Mouse (Mus musculus): ENCODE data around the gene Tdo2.

DNA sequence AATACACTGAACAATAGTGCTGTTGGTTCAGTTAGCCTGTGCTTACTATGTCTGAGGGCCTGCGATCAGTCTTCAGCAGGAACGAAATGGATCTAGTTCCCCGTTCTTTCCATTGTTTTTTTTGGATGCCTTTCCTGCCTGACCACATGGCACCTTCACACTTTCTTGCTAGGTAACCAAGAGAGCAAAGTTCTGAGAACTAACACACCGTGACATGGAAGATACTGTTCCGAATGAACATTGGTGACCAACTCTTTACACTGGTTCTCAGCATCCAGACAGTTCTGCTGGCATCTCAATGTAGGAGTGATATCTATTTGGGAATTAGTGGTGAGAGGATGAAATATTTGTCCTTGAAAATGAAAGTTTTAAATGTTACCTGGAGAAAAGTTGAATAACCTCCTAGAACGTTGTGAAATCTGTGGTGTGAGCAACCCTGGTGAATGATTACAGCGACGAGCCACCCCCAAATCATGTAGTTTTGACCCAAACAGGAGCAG lies 46.5 kb upstream of the Tdo2 start:
- TF ChIP-seq CTCF (IDR thresholded peaks at IDR 0.05; ENCODE audit: control insufficient read depth, insufficient read depth, insufficient read length) (no peak), MAX (IDR thresholded peaks at IDR 0.05) (no peak), MYOG (IDR thresholded peaks at IDR 0.05; ENCODE audit: control insufficient read depth, extremely low read depth, insufficient read length) (no peak)

Data from C2C12 (cell line).